7 mouse cellular contexts compared by ENCODE assay signal in the genomic region with DNA sequence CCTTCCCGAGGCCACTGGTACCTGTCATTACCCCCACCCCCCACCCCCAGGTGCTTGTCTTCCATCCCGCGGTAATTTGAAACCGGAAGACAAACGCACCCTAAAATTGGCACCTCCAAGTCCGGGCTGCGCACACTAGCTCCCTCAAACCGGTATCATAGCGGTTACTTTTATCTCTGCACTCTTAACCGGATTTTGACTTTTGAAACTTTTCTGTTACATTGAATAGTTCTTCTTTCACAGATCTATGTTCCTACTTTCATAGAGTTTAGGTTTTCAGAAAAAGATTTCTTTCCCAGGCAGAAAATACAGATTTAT.
DNase-seq lines count a peak whose midpoint lies in the region; ATAC-seq and TF ChIP-seq lines count a peak whose summit lies in the region.

No protein-coding gene starts in this region.

- H3K27me3 ChIP-seq in spleen, adult 2 months (ENCODE audit: control insufficient read depth, insufficient read depth, low read length): no peaks in the 10 kb centered on the region
- peaks cover 24% of the 10 kb centered on the region for H3K27me3 ChIP-seq in forebrain, embryonic 16.5 days (replicated peaks; ENCODE audit: control insufficient read depth, insufficient read depth, low read length)

- TF ChIP-seq POLR2A in spleen, adult 2 months (IDR thresholded peaks at IDR 0.05; ENCODE audit: low read depth, low read length): no peak

- peaks cover 3% of the 10 kb centered on the region for H3K4me1 ChIP-seq in spleen, adult 2 months (ENCODE audit: control insufficient read depth, insufficient read depth, insufficient read length)
- peaks cover 22% of the 10 kb centered on the region for H3K4me1 ChIP-seq in forebrain, embryonic 16.5 days (replicated peaks; ENCODE audit: control insufficient read depth, insufficient read depth, low read length)

- no peak overlapping the region for H3K9ac ChIP-seq in forebrain, embryonic 16.5 days (replicated peaks; ENCODE audit: low read depth, low read length)

- no peak for TF ChIP-seq CTCF in spleen, adult 2 months (IDR thresholded peaks at IDR 0.05; ENCODE audit: extremely low read depth, insufficient read depth, insufficient read length, insufficient replicate concordance)

- H3K4me2 ChIP-seq in forebrain, embryonic 16.5 days (ENCODE audit: low read length): peak overlapping the region; percentile 77

- WGBS in spleen, adult 2 months: 5% methylated on average over 10 of the region's 10 CpGs
- WGBS in forebrain, embryonic 16.5 days: 7% methylated on average over 10 of the region's 10 CpGs

- DNase-seq in spleen, adult 2 months (ENCODE audit: low read depth in 1 of 2, low spot score in 2 of 2): no peak
- DNase-seq in spleen, postnatal 4 days (ENCODE audit: low spot score in 2 of 2): no peak
- peak; percentile 39 to 50 for DNase-seq in thymus, postnatal 36 days
- no peak for DNase-seq in adrenal gland, postnatal 10 days
- no peak for DNase-seq in kidney, adult 18-20 months

- ATAC-seq in forebrain, embryonic 16.5 days: no peak
- 0 out of 2 replicates have a peak, but pooled peaks have one; percentile 14 for ATAC-seq in megakaryocyte, adult 5-6 weeks (ENCODE audit: poor library complexity, severe bottlenecking)

- H3K4me3 ChIP-seq in spleen, adult 2 months (ENCODE audit: extremely low read depth, insufficient read depth, insufficient read length): peak overlapping the region; percentile 71
- H3K4me3 ChIP-seq in forebrain, embryonic 16.5 days (replicated peaks; ENCODE audit: low read length): peak overlapping the region; percentile 48

- H3K9me3 ChIP-seq in forebrain, embryonic 16.5 days (ENCODE audit: control insufficient read depth, low read length): no peaks in the 10 kb centered on the region

- H3K36me3 ChIP-seq in spleen, adult 2 months (ENCODE audit: control insufficient read depth, insufficient read depth, low read length): no peaks in the 10 kb centered on the region
- no peaks in the 10 kb centered on the region for H3K36me3 ChIP-seq in forebrain, embryonic 16.5 days (ENCODE audit: control insufficient read depth, insufficient read depth)

- H3K27ac ChIP-seq in spleen, adult 2 months (ENCODE audit: insufficient read depth, low read length): peak overlapping the region; percentile 71
- H3K27ac ChIP-seq in forebrain, embryonic 16.5 days (ENCODE audit: low read length): no peak overlapping the region

Comparison
In these comparisons a context has a peak if more than half of its experiments do, and no peak if none do; other contexts are left out.
1. DNase-seq: peak in thymus, postnatal 36 days (2 of 2); none in spleen, adult 2 months (0 of 2), spleen, postnatal 4 days (0 of 2), adrenal gland, postnatal 10 days (single experiment) and kidney, adult 18-20 months (single experiment).